Mouse (Mus musculus) heart, embryonic 12.5 days (tissue): ENCODE measurements around the gene Slc39a7. TPM values are rescaled to one million over a fixed set of nuclear protein-coding genes. Genes with fewer than 3 reads are reported as not detected.

ENCODE experiments used
- ATAC-seq: fragments of 200-750 bp; cut with Nextera tagmentation; 2 replicates; pipeline ENCODE4 v1.8.0; 2017; ENCODE audit warnings: moderate TSS enrichment, moderate library complexity; ENCODE audit not compliant: insufficient number of reproducible peaks, low FRiP score
- H3K27ac ChIP-seq: fragments of 300-500 bp; sonication (generic); 2 replicates; pipeline ENCODE4 v1.5.1; 2016; ENCODE audit warnings: mild to moderate bottlenecking, moderate library complexity; ENCODE audit not compliant: poor library complexity, severe bottlenecking
- H3K27me3 ChIP-seq: fragments of 300-500 bp; sonication (generic); replicated peaks from 2 replicates; pipeline ENCODE4 v1.6.1; 2016; ENCODE audit warnings: mild to moderate bottlenecking, moderate library complexity
- H3K36me3 ChIP-seq: fragments of 300-500 bp; sonication (generic); 2 replicates; pipeline ENCODE4 v1.6.1; 2016; ENCODE audit warnings: mild to moderate bottlenecking, moderate library complexity
- H3K4me1 ChIP-seq: fragments of 300-500 bp; sonication (generic); replicated peaks from 2 replicates; pipeline ENCODE4 v1.6.1; 2016; ENCODE audit warnings: mild to moderate bottlenecking
- H3K4me2 ChIP-seq: fragments of 300-500 bp; sonication (generic); 2 replicates; pipeline ENCODE4 v1.6.1; 2016; ENCODE audit warnings: mild to moderate bottlenecking, moderate library complexity
- H3K4me3 ChIP-seq: fragments of 300-500 bp; sonication (generic); 2 replicates; pipeline ENCODE4 v1.5.1; 2016; ENCODE audit warnings: mild to moderate bottlenecking
- H3K9ac ChIP-seq: fragments of 300-500 bp; sonication (generic); 2 replicates; pipeline ENCODE4 v1.6.1; 2016; ENCODE audit warnings: mild to moderate bottlenecking, moderate library complexity
- H3K9me3 ChIP-seq: fragments of 300-500 bp; sonication (generic); replicated peaks from 2 replicates; pipeline ENCODE4 v1.6.1; 2016; ENCODE audit warnings: mild to moderate bottlenecking, moderate library complexity
- WGBS: fragments of 180-500 bp; shearing (Covaris S2); methylation state at CpG from one replicate; pipeline ENCODE4 v1.1.7; 2016; 5-methylcytosine and 5-hydroxymethylcytosine counted together
- polyA plus RNA-seq: library from polyadenylated mRNA; unstranded; fragments of >200 nt; fragmentation: Nextera tagmentation; extraction: Ambion mirVana; gene quantifications from 2 replicates; pipeline ENCODE4 v1.2.1, GENCODE M21; 2016

Gene Slc39a7
- polyA plus RNA-seq, 1 experiment from 2014 or later: 130 TPM

DNA sequence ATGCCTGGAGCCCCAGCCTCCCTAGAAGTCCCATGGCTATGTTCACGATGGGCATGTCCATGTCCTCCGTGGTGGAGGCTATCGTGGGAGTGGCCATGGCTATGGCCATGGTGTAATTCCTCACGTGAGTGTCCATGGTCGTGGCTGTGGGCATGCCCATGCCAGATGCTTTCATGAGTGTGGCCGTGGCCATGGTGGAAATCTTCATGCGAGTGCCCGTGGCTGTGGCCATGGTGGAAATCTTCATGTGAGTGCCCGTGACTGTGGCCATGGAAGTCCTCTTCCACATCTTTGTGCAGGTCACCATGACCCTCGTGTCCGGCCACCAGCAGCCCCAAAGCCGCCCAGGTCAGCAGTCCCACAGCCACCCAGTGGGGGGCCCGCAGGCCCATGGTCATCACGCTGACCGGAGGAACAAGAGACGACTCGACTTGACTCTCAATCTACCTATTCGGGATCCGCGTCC, 588 bp downstream of the Slc39a7 start:
- no peaks in the 10 kb centered on the region for H3K9me3 ChIP-seq
- peaks cover 61% of the 10 kb centered on the region for H3K4me1 ChIP-seq
- peak; percentile 1; the same call in 1 of the 2 replicates for ATAC-seq
- 5% methylated on average over 20 of the region's 20 CpGs for whole genome bisulfite sequencing
- H3K4me3 ChIP-seq: peak overlapping the region; percentile 92
- H3K36me3 ChIP-seq: peaks cover 42% of the 10 kb centered on the region
- H3K27me3 ChIP-seq: no peaks in the 10 kb centered on the region
- peak overlapping the region; percentile 94 for H3K27ac ChIP-seq
- H3K9ac ChIP-seq: peak overlapping the region; percentile 94
- peak overlapping the region; percentile 92 for H3K4me2 ChIP-seq

- H3K4me1 ChIP-seq: peaks cover 70% of the 10 kb centered on the region
- H3K27ac ChIP-seq: peak overlapping the region; percentile 17; the same call in 1 of the 2 replicates
- 76% methylated on average over 21 of the region's 21 CpGs for WGBS
These were observed 1.4 kb downstream of the Slc39a7 start for GRCm38 (mm10) chr17:34029890-34030595.

GRCm38 (mm10) chr17:34029150-34029889, 2.2 kb downstream of the Slc39a7 start:
- no peaks in the 10 kb centered on the region for H3K9me3 ChIP-seq
- no peak for ATAC-seq
- WGBS: 86% methylated on average over 18 of the region's 18 CpGs
- H3K27me3 ChIP-seq: no peaks in the 10 kb centered on the region
- H3K36me3 ChIP-seq: peaks cover 28% of the 10 kb centered on the region
- no peak overlapping the region for H3K27ac ChIP-seq
- peaks cover 70% of the 10 kb centered on the region for H3K4me1 ChIP-seq
- H3K4me3 ChIP-seq: peak overlapping the region; percentile 92
- peak overlapping the region; percentile 94 for H3K9ac ChIP-seq
- peak overlapping the region; percentile 92 for H3K4me2 ChIP-seq

More at GRCm38 (mm10) chr17:34029890-34030595, 1.4 kb downstream of the Slc39a7 start:
- Histone ChIP-seq H3K36me3 (peaks cover 33% of the 10 kb centered on the region), H3K9me3 (no peaks in the 10 kb centered on the region), H3K27me3 (no peaks in the 10 kb centered on the region), H3K4me2 (peak overlapping the region; percentile 92), H3K9ac (peak overlapping the region; percentile 94), H3K4me3 (peak overlapping the region; percentile 92)
- ATAC-seq: no peak

- H3K4me1 ChIP-seq: peaks cover 70% of the 10 kb centered on the region
- H3K9ac ChIP-seq: no peak overlapping the region
- H3K36me3 ChIP-seq: peaks cover 22% of the 10 kb centered on the region
- H3K27me3 ChIP-seq: no peaks in the 10 kb centered on the region
- 68% methylated on average over 17 of the region's 17 CpGs for WGBS
- peak overlapping the region; percentile 66 for H3K4me3 ChIP-seq
- peak overlapping the region; percentile 88 for H3K4me2 ChIP-seq
- 0 out of 2 replicates have a peak overlapping the region, but pooled peaks have one; percentile 12 for H3K27ac ChIP-seq
- no peaks in the 10 kb centered on the region for H3K9me3 ChIP-seq
- ATAC-seq: no peak
These were observed 2.9 kb downstream of the Slc39a7 start for GRCm38 (mm10) chr17:34028501-34029149.

GRCm38 (mm10) chr17:34027656-34028223, 3.7 kb downstream of the Slc39a7 start, which contains the start of gene H2-Ke6:
H2-Ke6 (minus strand) TSS chr17:34028060.
- peak within 1 kb of the TSS; percentile 66 for H3K4me3 ChIP-seq
- peak; percentile 81 for ATAC-seq
- peaks cover 63% of the 10 kb centered on the region for H3K4me1 ChIP-seq
- H3K4me2 ChIP-seq: peak within 1 kb of the TSS; percentile 88
- H3K9me3 ChIP-seq: no peaks in the 10 kb centered on the region
- WGBS: 0% methylated on average over 47 of the region's 49 CpGs
- H3K27ac ChIP-seq: peak within 1 kb of the TSS; percentile 65
- peak within 1 kb of the TSS; percentile 71 for H3K9ac ChIP-seq
- H3K36me3 ChIP-seq: peaks cover 26% of the 10 kb centered on the region
- no peaks in the 10 kb centered on the region for H3K27me3 ChIP-seq

GRCm38 (mm10) chr17:34026917-34027655, 4.4 kb downstream of the Slc39a7 start:
- peak overlapping the region; percentile 65 for H3K27ac ChIP-seq
- no peaks in the 10 kb centered on the region for H3K27me3 ChIP-seq
- peak overlapping the region; percentile 71 for H3K9ac ChIP-seq
- no peak for ATAC-seq
- no peaks in the 10 kb centered on the region for H3K9me3 ChIP-seq
- WGBS: 10% methylated on average over 36 of the region's 36 CpGs
- peak overlapping the region; percentile 66 for H3K4me3 ChIP-seq
- peaks cover 58% of the 10 kb centered on the region for H3K4me1 ChIP-seq
- H3K36me3 ChIP-seq: peaks cover 32% of the 10 kb centered on the region
- H3K4me2 ChIP-seq: peak overlapping the region; percentile 88

DNA sequence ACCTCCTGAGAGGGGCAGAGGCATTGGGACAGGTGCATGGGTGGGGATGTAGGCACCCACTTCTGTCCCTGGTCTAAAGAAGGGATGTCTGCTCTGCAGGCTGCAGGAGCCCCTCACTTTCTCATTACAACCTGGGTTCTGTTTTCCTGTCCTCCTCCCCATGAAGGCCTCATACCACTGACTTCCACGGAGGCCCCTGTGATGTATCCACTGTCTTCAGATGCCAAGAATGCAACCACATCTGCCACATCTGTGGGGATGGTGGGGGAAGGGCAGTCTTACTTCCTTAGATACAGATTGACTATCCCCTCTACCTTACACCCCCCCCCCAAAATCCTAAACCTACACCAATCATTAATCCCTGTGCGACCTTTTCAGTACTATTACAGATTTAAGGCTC, 5.3 kb downstream of the Slc39a7 start:
- Histone ChIP-seq H3K4me3 (peak overlapping the region; percentile 75; the same call in 1 of the 2 replicates), H3K27me3 (no peaks in the 10 kb centered on the region), H3K27ac (no peak overlapping the region), H3K36me3 (peaks cover 41% of the 10 kb centered on the region), H3K9me3 (no peaks in the 10 kb centered on the region), H3K4me2 (peak overlapping the region; percentile 95), H3K4me1 (peaks cover 58% of the 10 kb centered on the region), H3K9ac (peak overlapping the region; percentile 91; the same call in 1 of the 2 replicates)
- 42% methylated on average over 2 of the region's 2 CpGs for WGBS
- ATAC-seq: no peak

DNA sequence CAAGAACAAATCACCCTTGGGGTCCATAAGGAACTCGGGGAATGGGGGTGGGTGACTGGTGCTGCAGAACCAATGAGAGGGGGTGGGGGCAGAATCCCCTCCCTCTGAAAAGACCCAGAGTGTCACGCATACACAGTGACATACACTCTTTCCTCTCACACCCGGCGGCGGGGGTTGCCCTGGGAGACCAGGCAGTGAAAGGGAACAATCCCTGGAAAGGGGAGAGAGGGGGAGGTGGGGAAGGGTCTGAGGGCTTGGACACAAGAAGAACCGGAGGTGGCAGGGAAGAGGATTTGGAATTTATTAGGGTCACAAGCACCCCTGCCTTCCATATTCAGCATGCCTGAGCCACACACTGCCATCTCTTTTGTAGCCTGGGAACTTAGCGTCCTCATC, 5.7 kb downstream of the Slc39a7 start:
- Histone ChIP-seq H3K36me3 (peaks cover 45% of the 10 kb centered on the region), H3K27me3 (no peaks in the 10 kb centered on the region), H3K27ac (no peak overlapping the region), H3K4me3 (peak overlapping the region; percentile 75), H3K9me3 (0 out of 2 replicates have a peak, but pooled peaks cover under 1% of the 10 kb centered on the region), H3K9ac (peak overlapping the region; percentile 91), H3K4me1 (peaks cover 58% of the 10 kb centered on the region), H3K4me2 (peak overlapping the region; percentile 95)
- WGBS: 21% methylated on average over 7 of the region's 7 CpGs
- no peak for ATAC-seq

DNA sequence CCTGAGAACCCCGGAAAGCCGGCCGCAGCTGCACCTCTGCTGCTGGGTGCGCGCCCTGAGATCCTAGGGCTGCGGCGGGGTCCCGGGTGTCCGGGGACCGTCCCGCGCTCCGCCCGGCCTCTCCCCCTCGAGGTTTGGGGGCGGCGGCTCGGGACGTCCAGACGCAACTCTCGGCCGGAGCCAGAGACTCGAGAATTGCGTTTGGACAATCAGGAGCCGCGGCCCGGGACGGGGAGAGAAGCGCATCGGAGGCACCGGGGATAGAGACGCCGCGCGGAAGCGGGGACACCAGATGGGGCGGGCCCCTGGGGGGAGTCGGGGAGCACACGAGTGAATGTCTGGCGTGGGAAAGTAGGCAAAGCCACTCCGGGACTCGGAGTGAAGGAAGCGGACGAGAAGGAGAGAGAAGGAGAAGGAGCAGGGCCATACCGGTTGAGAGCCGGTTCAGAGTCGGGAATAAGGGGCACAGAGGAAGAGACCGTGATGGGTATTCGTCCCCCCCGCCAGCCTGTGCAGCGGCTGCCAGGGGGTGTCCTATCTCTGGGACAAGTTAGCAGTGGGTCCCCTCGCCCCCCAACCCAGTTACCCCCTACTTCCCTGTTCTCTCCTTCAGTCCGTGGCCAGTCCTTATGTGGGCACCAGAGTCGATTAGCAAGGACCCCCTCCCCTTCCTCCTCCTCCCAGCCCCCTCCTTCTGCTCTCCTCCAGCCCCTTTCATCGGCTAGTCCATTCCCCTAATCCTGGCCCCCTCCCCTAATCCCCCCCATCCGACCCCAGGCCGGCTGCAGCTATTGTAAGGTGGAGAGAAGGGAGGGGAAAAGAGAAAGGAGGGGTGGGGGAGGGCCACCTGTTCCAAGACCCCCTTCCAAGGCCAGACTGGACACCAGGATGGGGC, 6.4 kb downstream of the Slc39a7 start:
- peaks cover 5% of the 10 kb centered on the region; the same call in 1 of the 2 replicates for H3K9me3 ChIP-seq
- peaks cover 48% of the 10 kb centered on the region for H3K36me3 ChIP-seq
- no peaks in the 10 kb centered on the region for H3K27me3 ChIP-seq
- H3K4me2 ChIP-seq: peak overlapping the region; percentile 95
- peak overlapping the region; percentile 93 for H3K27ac ChIP-seq
- WGBS: under 1% methylated on average over 57 of the region's 57 CpGs
- H3K9ac ChIP-seq: peak overlapping the region; percentile 91
- peaks cover 52% of the 10 kb centered on the region for H3K4me1 ChIP-seq
- 0 out of 2 replicates have a peak, but pooled peaks have one; percentile 6 for ATAC-seq
- peak overlapping the region; percentile 75 for H3K4me3 ChIP-seq
